Mouse (Mus musculus): ENCODE data around the gene Fxyd5.

The Fxyd5 gene

DNA sequence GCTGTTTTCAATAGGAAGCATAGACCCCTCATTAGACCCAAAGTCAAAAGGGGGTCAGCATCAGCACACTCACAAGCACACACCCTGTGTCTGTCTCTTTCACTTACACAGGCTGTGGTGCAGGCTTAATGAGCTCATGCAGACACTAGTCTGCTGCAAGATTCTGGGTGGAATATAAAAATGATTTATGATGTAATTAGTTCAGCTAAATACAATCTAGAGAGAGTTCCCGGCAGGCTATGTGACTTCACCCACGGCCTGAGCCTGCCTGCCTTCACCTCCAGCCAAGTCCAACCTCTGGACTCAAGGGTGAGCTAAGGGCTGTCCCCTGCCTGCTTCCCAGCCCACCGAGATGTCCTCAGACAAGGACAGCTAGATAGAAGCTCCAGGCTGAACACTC, 33.4 kb downstream of the Fxyd5 start:
- in situ Hi-C loops (cut with MboI; ENCODE audit: low pct_unique_long_range_greater_than_20kb in 1 of 2, low sequenced_read_pairs in 2 of 2, unreplicated experiment in 1 of 2): loop anchor here in 1 of 2 experiments (5.0 kb wide), 1 partner anchor 33 kb away; the partner anchor contains the start of gene Fxyd5

DNA sequence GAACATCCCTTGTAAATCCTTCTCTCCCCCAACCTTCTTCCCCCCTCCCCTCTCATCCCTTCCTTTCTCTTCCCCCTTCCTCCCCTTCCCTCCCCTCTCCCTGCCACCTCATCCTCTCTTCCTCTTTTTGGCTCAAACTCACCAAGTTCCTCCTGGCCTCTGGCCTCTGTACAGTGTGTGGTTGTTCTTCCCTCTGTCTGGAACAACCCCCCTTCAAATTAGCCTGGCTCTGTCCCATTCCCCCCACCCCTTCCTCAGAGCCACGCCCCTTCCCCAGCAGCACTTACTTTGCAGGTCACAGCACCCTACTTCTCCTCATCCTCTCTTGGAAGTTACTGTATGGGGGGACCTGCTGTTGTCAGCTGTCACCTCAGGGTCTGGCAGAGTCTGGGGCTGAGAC, 34.1 kb downstream of the Fxyd5 start:
- in situ Hi-C loops (cut with MboI; ENCODE audit: low pct_unique_long_range_greater_than_20kb in 1 of 2, low sequenced_read_pairs in 2 of 2, unreplicated experiment in 1 of 2): loop anchor here in 1 of 2 experiments (5.0 kb wide), 1 partner anchor 34 kb away; the partner anchor contains the start of gene Fxyd5

DNA sequence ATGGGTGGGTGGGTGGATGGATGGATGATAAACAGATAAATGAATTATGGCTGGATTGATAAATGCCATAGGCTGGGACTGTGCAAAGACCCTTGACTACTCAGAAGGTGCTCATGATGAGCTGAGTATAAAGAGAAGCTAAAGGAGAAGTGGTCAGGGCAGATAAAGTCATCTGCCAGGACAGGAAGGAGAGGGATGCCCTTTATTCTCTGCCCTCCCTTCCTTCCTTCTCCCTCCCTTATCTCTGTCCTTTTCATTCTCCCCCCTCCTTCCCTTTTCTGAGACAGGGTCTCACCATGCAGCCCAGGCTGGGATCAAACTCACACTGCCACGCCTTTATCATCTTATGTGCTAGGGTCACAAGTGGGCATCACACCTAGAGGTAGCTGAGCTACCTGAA, 34.5 kb downstream of the Fxyd5 start:
- in situ Hi-C loops (cut with MboI; ENCODE audit: low pct_unique_long_range_greater_than_20kb in 1 of 2, low sequenced_read_pairs in 2 of 2, unreplicated experiment in 1 of 2): loop anchor here in 1 of 2 experiments (5.0 kb wide), 1 partner anchor 35 kb away; the partner anchor contains the start of gene Fxyd5

DNA sequence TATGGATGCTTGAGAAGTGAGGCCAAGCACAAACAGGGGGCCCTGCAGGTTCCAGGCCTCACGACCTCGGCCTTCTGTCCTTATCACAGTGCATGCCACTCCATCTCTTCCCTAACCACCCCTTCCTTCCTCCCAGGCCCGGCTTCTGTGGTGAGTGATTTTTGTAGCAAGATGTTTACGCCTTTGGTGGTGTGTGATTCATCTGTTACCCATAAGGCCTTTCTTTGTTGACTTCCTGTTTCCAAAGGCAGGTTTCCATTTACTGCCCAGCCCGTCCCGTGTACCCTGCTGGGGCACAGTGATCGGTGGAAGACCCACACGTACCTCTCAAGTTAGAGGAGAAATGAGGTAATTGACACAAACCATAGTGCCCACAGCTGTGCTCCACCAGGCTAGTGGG, 39.6 kb downstream of the Fxyd5 start:
- in situ Hi-C loops (cut with MboI; ENCODE audit: low pct_unique_long_range_greater_than_20kb in 1 of 2, low sequenced_read_pairs in 2 of 2, unreplicated experiment in 1 of 2): no loop called here

DNA sequence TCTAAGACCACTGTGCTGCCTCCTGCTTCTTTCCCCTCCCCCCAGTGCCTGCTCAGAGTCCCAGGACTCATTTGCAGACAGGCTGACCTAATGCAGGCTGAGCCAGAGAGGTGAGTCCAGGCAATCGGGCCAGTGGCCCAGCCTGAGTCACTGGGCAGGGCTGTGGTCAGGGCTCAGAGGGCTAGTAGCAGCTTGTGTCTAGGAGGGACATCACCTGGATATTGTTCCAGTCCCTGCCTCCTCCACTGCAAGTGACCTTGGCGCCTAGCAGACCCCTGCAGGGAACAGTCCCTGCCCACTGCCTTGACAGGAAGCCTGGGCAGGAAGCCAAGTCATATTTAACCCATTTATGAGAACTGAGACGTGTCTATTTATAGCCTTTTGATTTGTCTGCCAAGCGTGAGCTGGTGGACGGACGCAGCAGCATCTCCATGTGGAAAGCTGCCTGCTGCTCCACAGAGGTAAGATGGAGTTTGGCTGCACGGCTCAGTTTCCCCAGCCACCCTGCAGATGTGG, 41.7 kb downstream of the Fxyd5 start:
- in situ Hi-C loops (cut with MboI; ENCODE audit: low pct_unique_long_range_greater_than_20kb in 1 of 2, low sequenced_read_pairs in 2 of 2, unreplicated experiment in 1 of 2): no loop called here

DNA sequence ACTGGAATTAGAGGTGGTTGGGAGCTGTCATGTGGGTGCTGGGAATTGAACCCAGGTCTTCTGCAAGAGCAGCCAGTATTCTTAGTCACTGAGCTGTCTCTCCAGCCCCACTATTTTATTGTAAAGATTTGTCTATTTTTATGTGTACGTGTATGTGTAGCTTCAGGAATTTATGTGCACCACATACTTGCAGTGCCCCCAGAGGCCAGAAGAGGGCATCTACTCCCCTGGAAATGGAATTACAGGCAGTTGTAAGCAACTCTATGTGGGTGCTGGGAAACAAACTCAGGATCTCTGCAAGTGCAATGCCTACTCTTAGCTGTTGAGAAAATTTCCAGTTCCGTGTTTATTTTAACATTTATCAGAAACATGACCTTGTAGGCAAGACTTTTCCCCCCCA, 45.8 kb downstream of the Fxyd5 start:
- in situ Hi-C loops (cut with MboI; ENCODE audit: low pct_unique_long_range_greater_than_20kb in 1 of 2, low sequenced_read_pairs in 2 of 2, unreplicated experiment in 1 of 2): no loop called here

DNA sequence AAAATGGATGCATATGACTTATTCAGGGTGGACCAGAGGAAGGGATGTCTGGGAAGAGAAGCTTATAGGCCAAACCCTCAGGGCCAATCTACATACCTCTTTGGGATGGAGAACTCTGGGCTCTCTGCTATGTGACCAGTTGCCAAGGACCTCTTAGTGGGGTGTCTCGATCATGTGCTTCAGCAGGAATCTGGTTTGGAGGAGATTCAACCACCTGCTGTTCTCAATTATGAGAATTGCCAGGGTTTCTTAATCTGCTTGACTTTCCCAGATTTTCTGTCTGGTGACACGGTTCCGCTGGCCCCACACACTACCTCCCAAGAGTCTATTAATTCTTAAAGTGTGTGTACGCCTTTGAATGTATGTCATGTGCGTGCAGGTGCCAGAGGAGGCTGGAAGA, 48.3 kb downstream of the Fxyd5 start:
- in situ Hi-C loops (cut with MboI; ENCODE audit: low pct_unique_long_range_greater_than_20kb in 1 of 2, low sequenced_read_pairs in 2 of 2, unreplicated experiment in 1 of 2): no loop called here

DNA sequence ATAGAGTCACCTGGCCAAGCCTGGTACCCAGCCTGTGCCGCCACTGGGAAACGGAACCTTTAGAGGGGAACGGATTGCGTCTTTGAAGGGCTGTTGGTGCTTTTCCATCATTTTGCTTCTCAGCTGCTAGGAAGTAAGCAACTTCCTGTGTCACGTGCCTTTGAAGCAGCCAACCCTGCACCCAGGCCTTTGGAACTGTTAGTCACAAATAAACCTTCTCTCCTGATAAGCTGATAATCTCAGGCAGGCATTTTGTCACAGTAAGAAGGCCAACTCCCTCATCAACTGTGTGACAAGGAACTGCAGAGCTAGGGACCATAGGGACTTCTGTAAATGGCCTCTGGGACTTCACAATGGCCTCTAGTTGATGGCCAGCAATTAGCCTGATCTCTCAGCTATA, 50.1 kb downstream of the Fxyd5 start:
- in situ Hi-C loops (cut with MboI; ENCODE audit: low pct_unique_long_range_greater_than_20kb in 1 of 2, low sequenced_read_pairs in 2 of 2, unreplicated experiment in 1 of 2): no loop called here

DNA sequence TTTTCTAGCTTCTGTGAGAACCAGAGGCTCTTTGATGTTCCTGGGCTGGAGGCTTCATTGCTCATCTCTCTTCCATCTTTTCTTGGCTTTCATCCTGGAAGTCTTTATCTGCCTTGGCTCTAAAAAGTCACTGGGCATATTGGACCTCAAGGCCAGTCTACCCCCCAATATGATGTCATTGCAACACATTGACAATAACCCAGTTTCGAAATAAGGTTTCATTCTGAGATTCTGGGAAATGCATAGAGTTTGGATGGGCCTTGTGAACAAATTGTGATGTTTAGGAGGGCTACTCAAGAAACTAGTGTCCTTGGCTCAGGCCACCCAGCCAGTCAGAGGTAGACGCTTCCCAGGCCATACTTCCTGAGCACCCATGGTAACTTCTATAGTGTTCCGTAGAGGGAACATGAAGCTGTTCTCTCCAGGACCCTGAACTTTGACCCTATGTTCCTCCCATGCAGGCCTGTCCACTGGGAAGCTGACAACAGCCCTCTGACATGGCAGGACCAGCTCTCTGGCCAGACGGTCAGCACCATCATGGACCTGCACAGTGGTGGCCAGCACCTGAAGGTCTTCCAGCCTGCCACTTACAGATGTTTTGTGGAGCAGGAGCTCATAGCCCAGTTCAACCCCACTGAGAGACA, 53.6 kb downstream of the Fxyd5 start:
- in situ Hi-C loops (cut with MboI; ENCODE audit: low pct_unique_long_range_greater_than_20kb in 1 of 2, low sequenced_read_pairs in 2 of 2, unreplicated experiment in 1 of 2): no loop called here

DNA sequence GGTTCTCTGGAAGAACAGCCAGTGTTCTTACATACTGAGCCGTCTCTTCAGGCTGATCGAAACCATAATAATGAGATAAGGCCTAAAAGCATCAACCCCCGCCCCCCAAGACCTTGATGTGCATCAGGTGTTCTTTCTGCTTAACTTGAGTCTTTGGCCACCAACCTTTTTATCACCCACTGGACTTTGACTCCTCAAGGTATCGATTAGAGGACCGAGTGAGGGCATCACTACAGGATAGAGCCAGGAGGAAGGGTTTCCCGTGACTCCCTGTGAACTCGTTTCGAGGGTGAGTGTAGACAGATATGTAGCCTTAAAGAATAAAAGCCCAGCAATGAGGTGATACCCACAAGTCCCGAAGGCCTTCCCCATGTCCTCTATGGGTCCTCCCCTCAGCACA, 56.9 kb downstream of the Fxyd5 start:
- in situ Hi-C loops (cut with MboI; ENCODE audit: low pct_unique_long_range_greater_than_20kb in 1 of 2, low sequenced_read_pairs in 2 of 2, unreplicated experiment in 1 of 2): no loop called here
